Mouse (Mus musculus): ENCODE results near the gene Tor1aip1. TPM values are rescaled to one million over a fixed set of nuclear protein-coding genes. Genes with fewer than 3 reads are reported as not detected.

Gene Tor1aip1
- total and polyA plus RNA-seq, 2 experiments from 2014 or later = 52.3 to 58.4 TPM

DNA sequence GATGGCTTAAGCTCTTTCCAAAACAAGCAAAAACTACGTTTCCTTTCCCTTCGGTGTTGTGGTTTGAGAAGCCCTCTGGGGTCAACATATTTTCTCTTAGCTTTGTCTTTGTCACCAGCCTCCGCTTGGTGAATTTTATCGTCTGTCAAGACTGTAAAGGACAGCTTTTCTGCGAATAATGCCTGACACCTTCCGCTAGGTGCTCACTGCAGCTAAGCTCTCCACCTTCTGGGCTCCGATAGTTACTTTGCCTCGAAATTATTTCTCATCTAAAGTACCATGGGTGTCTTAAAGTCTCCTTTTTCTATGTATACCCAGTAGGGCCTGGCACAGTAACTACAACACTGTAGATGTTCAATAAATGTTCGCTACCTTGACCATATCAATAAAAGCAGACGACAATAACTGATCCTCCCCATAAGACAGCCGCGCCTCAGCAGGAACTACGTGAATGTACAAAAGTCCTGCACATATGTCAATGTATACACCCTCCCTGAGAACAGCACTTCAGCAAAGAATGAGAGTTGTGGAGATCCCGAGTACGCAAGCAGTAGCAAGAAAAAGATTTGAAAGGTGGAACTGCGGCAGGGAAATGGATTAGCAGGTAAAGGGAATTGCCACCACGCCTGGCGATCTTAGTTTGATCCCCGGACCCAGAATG is 62.4 kb downstream of the Tor1aip1 start:
- Histone ChIP-seq H3K27me3 (ENCODE audit: control insufficient read depth, insufficient read depth, low read length) (no peaks in the 10 kb centered on the region), H3K9ac (replicated peaks; ENCODE audit: low read depth, low read length) (peak overlapping the region; percentile 99), H3K4me2 (ENCODE audit: low read depth, low read length) (peak overlapping the region; percentile 88), H3K9me3 (replicated peaks; ENCODE audit: control insufficient read depth, low read length) (peaks cover 5% of the 10 kb centered on the region; the same call in 1 of the 2 replicates), H3K4me3 (ENCODE audit: low read depth, low read length) (peak overlapping the region; percentile 99), H3K36me3 (replicated peaks; ENCODE audit: control insufficient read depth, insufficient read depth, low read length) (no peaks in the 10 kb centered on the region), H3K4me1 (ENCODE audit: control insufficient read depth, insufficient read depth) (peaks cover 13% of the 10 kb centered on the region; the same call in 1 of the 2 replicates), H3K27ac (ENCODE audit: low read depth) (peak overlapping the region; percentile 96)
- DNase-seq (ENCODE audit: low spot score) = peak; percentile 15
- no peak for ATAC-seq (ENCODE audit: insufficient read depth, low read depth)
- WGBS = 4% methylated on average over 19 of the region's 19 CpGs
- TF ChIP-seq CTCF (IDR thresholded peaks at IDR 0.05; ENCODE audit: low read depth) (no peak), EP300 (IDR thresholded peaks at IDR 0.05; ENCODE audit: low read depth) (no peak)

DNA sequence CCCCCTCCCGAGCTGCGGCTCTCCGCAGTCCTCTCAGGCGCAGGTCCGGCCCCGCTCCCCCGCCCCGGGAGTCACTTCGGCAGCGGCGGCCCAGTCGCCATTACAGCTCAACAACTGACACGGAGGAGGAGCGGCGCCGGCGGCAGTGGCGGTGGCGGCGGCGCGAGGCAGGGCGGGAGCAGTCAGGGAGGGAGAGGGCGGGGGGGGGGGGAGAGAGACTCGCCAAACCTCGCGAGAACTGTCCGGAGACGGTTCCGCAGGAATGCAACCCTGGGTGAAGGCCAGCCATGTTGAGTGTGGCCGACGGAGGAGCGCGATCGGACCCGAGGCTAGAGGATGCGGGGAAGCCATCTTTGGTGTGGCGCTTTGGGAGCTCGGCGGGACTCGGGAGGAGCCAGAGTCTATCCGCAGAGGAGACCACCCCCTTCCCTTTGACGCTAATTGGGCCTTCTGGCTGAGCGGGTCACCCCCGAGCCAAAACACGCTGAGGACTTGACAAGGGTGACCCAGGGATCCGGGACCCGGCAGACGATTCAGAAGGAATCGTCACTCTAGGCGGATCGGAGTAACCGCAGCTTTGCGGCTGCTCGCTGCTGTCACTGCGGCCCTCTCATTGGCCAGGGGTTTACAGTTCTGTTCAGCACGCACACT is 63.1 kb downstream of the Tor1aip1 start, which contains the start of gene Cep350:
TSS of gene Cep350 (minus strand) at position 188 of the 651 bp plus-strand sequence.
- no peaks in the 10 kb centered on the region for H3K27me3 ChIP-seq (ENCODE audit: control insufficient read depth, insufficient read depth, low read length)
- DNase-seq (ENCODE audit: low spot score) = peak; percentile 99
- H3K4me2 ChIP-seq (ENCODE audit: low read depth, low read length) = peak within 1 kb of the TSS; percentile 93
- peak within 1 kb of the TSS; percentile 96 for H3K27ac ChIP-seq (ENCODE audit: low read depth)
- ATAC-seq (ENCODE audit: insufficient read depth, low read depth) = peak; percentile 98
- H3K9ac ChIP-seq (replicated peaks; ENCODE audit: low read depth, low read length) = peak within 1 kb of the TSS; percentile 99
- peak within 1 kb of the TSS; percentile 99 for H3K4me3 ChIP-seq (ENCODE audit: low read depth, low read length)
- TF ChIP-seq CTCF (IDR thresholded peaks at IDR 0.05; ENCODE audit: low read depth) (no peak), EP300 (IDR thresholded peaks at IDR 0.05; ENCODE audit: low read depth) (0 out of 2 replicates have a peak, but pooled peaks have one; percentile 54)
- peaks cover 5% of the 10 kb centered on the region; the same call in 1 of the 2 replicates for H3K9me3 ChIP-seq (replicated peaks; ENCODE audit: control insufficient read depth, low read length)
- WGBS = under 1% methylated on average over 50 of the region's 57 CpGs
- peaks cover 13% of the 10 kb centered on the region; the same call in 1 of the 2 replicates for H3K4me1 ChIP-seq (ENCODE audit: control insufficient read depth, insufficient read depth)
- no peaks in the 10 kb centered on the region for H3K36me3 ChIP-seq (replicated peaks; ENCODE audit: control insufficient read depth, insufficient read depth, low read length)

DNA sequence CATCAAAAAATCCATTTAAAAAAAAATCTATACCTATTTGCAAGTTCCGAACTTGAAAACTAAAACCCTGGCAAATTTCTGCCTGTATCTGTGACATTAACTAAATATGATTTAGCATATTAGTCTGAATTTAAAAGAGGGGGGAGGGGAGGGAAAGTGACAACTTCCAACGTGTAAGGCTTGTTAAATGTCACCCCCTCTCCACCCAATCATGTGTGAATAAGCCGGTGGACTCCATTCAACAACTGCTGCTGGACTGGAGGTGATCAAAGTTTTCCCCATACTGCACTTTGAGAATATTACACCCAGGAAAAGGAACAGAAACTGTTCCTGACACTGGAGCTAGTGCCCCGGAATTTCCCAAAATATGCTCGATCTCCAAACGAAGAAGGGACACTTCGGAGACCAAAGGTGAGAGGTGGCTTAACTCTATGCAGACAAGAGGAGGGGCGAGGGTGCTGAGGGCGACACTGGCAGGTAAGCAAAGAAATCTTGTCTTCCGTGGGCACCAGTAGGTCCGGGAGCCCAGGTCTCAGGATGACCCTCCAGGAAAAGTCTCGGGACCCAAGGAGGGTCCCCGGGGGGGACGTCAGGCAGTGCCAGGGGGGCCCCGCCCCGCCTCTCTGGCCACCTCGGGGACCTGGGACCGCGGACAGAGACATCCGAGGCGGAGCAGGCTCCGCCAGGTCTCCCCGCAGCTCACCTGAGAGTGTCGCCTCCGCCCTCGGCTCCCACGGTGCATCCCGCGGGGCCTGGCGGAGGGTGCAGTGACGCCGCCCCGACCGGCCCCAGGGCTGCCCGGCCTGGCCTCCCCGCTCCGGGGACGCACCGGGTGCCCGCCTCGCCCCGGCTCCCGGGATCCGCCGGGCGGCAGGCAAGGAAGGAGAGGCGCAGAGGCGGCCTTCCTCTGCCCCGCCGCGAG is 63.9 kb downstream of the Tor1aip1 start:
- whole genome bisulfite sequencing = 3% methylated on average over 42 of the region's 51 CpGs
- no peaks in the 10 kb centered on the region for H3K36me3 ChIP-seq (replicated peaks; ENCODE audit: control insufficient read depth, insufficient read depth, low read length)
- peaks cover 13% of the 10 kb centered on the region; the same call in 1 of the 2 replicates for H3K4me1 ChIP-seq (ENCODE audit: control insufficient read depth, insufficient read depth)
- peak overlapping the region; percentile 96 for H3K27ac ChIP-seq (ENCODE audit: low read depth)
- DNase-seq (ENCODE audit: low spot score) = no peak
- no peaks in the 10 kb centered on the region for H3K27me3 ChIP-seq (ENCODE audit: control insufficient read depth, insufficient read depth, low read length)
- peak overlapping the region; percentile 93 for H3K4me2 ChIP-seq (ENCODE audit: low read depth, low read length)
- peak overlapping the region; percentile 99 for H3K9ac ChIP-seq (replicated peaks; ENCODE audit: low read depth, low read length)
- ATAC-seq (ENCODE audit: insufficient read depth, low read depth) = peak; percentile 34
- TF ChIP-seq CTCF (IDR thresholded peaks at IDR 0.05; ENCODE audit: low read depth) = no peak
- no peak for TF ChIP-seq EP300 (IDR thresholded peaks at IDR 0.05; ENCODE audit: low read depth)
- H3K4me3 ChIP-seq (ENCODE audit: low read depth, low read length) = peak overlapping the region; percentile 99
- peaks cover 5% of the 10 kb centered on the region; the same call in 1 of the 2 replicates for H3K9me3 ChIP-seq (replicated peaks; ENCODE audit: control insufficient read depth, low read length)

Other genes with a start within 250 kb of the Tor1aip1 start
- gene Qsox1, start 223.6 kb downstream of the Tor1aip1 start, total RNA-seq (2014; rRNA removed; ENCODE audit: low replicate concordance) = 58.2 and 64.8 TPM in 2 replicates
- 28.1 and 33.2 TPM in 2 replicates for gene Qsox1, start 223.6 kb downstream of the Tor1aip1 start, polyA plus RNA-seq (2015; fragmentation: Nextera tagmentation; extraction: Ambion mirVana)
- gene Cep350, start 63.2 kb downstream of the Tor1aip1 start, total RNA-seq (2014; rRNA removed; ENCODE audit: low replicate concordance) = 11.1 and 14.3 TPM in 2 replicates
- gene Cep350, start 63.2 kb downstream of the Tor1aip1 start, polyA plus RNA-seq (2015; fragmentation: Nextera tagmentation; extraction: Ambion mirVana) = 5.5 and 5.7 TPM in 2 replicates
- 77.1 and 123 TPM in 2 replicates for gene Tor1aip2, start 1.1 kb downstream of the Tor1aip1 start, total RNA-seq (2014; rRNA removed; ENCODE audit: low replicate concordance)
- gene Tor1aip2, start 1.1 kb downstream of the Tor1aip1 start, polyA plus RNA-seq (2015; fragmentation: Nextera tagmentation; extraction: Ambion mirVana) = 49.0 and 52.4 TPM in 2 replicates
- gene Fam163a, start 168.5 kb upstream of the Tor1aip1 start, total RNA-seq (2014; rRNA removed; ENCODE audit: low replicate concordance) = 1.8 and 2.8 TPM in 2 replicates
- 1.0 and 1.6 TPM in 2 replicates for gene Fam163a, start 168.5 kb upstream of the Tor1aip1 start, polyA plus RNA-seq (2015; fragmentation: Nextera tagmentation; extraction: Ambion mirVana)